Mouse (Mus musculus): Measurements from ENCODE around the gene Klhl3. TPM values are rescaled to one million over a fixed set of nuclear protein-coding genes. Genes with fewer than 3 reads are reported as not detected.

The Klhl3 gene
- total and polyA plus RNA-seq, 3 experiments, result 2.1 to 4.3 (median 2.7) TPM

DNA sequence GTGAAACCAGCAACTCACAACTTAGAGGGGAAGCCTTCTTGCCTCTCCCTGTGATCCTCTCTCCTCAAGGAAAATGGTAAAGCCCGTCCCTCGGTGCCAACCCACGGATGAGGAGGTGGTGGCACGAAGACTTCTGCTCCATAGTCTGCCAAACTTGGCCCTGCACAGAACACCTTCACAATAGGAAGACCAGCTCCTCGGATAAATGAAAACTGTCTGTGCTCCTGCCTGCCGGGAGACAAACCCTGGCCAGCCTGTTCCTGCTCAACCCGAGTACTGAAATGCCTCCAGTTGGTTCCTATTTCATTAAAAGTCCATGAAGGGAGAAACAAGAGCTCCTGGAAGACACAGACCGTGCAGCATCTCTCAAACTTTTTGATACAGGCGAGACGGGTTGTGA is 1.2 kb downstream of the Klhl3 start:
- Histone ChIP-seq H3K9ac (ENCODE audit: low read depth, low read length) (peak overlapping the region; percentile 58; the same call in 1 of the 2 replicates), H3K27ac (peak overlapping the region; percentile 59), H3K36me3 (ENCODE audit: control insufficient read depth, insufficient read depth, low read length) (no peaks in the 10 kb centered on the region), H3K4me1 (ENCODE audit: control insufficient read depth, insufficient read depth, low read length) (peaks cover 6% of the 10 kb centered on the region), H3K27me3 (ENCODE audit: control insufficient read depth, insufficient read depth, low read length) (no peaks in the 10 kb centered on the region), H3K79me2 (replicated peaks; ENCODE audit: control insufficient read depth, insufficient read depth, low read length) (no peaks in the 10 kb centered on the region), H3K4me3 (peak overlapping the region; percentile 50)
- intact Hi-C loops (cut with DNase I), result loop anchor here (2.0 kb wide), 1 partner anchor 45 kb away; no protein-coding TSS in a partner anchor
- DNase-seq, result peak in 1 of 2 experiments; percentile 26
- TF ChIP-seq POLR2A (IDR thresholded peaks at IDR 0.05; ENCODE audit: insufficient read depth, low read depth, low read length) (no peak), CTCF (IDR thresholded peaks at IDR 0.05) (no peak), EP300 (IDR thresholded peaks at IDR 0.05; ENCODE audit: insufficient read depth, low read depth, low read length) (no peak)
- 48% methylated on average over 10 of the region's 10 CpGs for WGBS

DNA sequence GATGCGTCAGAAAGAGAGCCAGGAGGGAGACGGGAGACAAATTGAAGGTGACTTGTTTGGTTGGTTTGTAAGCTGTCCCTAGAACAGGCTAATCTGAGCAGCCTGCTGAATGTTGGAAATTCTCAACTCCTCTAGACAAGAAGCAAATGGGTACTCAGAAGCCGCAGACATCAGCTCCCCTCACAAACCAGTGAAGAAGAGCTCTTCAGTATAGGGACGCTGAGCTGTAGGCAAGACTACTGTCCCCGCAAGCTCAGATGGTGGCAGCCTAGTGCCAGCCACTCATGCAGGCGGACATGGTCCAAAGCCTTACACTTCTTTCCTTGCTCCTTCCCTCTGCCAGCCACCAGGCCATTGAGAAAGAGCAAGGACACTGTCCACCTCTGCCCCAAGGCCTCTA is 2.1 kb downstream of the Klhl3 start:
- no peak overlapping the region for H3K27ac ChIP-seq
- no peak overlapping the region for H3K9ac ChIP-seq (ENCODE audit: low read depth, low read length)
- H3K79me2 ChIP-seq (replicated peaks; ENCODE audit: control insufficient read depth, insufficient read depth, low read length), result no peaks in the 10 kb centered on the region
- peaks cover 6% of the 10 kb centered on the region for H3K4me1 ChIP-seq (ENCODE audit: control insufficient read depth, insufficient read depth, low read length)
- H3K4me3 ChIP-seq, result no peak overlapping the region
- DNase-seq, result no peak
- no peaks in the 10 kb centered on the region for H3K36me3 ChIP-seq (ENCODE audit: control insufficient read depth, insufficient read depth, low read length)
- 91% methylated on average over 6 of the region's 6 CpGs for WGBS
- TF ChIP-seq POLR2A (IDR thresholded peaks at IDR 0.05; ENCODE audit: insufficient read depth, low read depth, low read length), result no peak
- TF ChIP-seq EP300 (IDR thresholded peaks at IDR 0.05; ENCODE audit: insufficient read depth, low read depth, low read length), result no peak
- TF ChIP-seq CTCF (IDR thresholded peaks at IDR 0.05), result no peak
- intact Hi-C loops (cut with DNase I), result no loop called here
- H3K27me3 ChIP-seq (ENCODE audit: control insufficient read depth, insufficient read depth, low read length), result no peaks in the 10 kb centered on the region

DNA sequence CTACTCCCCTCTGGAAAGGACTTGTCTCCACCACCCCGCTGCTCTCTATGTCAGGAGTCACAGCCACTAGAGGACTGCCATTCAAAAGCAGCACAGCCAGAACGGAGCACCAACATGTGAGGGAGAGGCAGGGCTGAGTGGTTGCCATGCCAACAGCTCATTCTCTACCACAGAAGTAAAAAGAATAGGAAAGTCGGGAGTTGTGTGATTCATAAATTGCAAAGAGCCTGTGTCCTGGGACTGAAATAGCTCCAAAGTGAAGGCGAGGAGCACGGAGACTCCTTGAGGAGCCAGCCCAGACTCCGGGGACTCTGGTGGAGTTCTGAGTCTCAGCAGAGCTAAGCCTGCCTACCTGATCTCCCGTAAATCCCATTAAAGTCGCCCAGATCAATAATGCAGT is 22.7 kb downstream of the Klhl3 start:
- 57% methylated on average over 8 of the region's 8 CpGs for WGBS
- no peak for DNase-seq
- no peak overlapping the region for H3K27ac ChIP-seq
- H3K4me3 ChIP-seq, result no peak overlapping the region
- intact Hi-C loops (cut with DNase I), result no loop called here
- TF ChIP-seq POLR2A (IDR thresholded peaks at IDR 0.05; ENCODE audit: insufficient read depth, low read depth, low read length), result no peak
- H3K36me3 ChIP-seq (ENCODE audit: control insufficient read depth, insufficient read depth, low read length), result no peaks in the 10 kb centered on the region
- no peaks in the 10 kb centered on the region for H3K4me1 ChIP-seq (ENCODE audit: control insufficient read depth, insufficient read depth, low read length)
- H3K79me2 ChIP-seq (replicated peaks; ENCODE audit: control insufficient read depth, insufficient read depth, low read length), result no peaks in the 10 kb centered on the region
- H3K27me3 ChIP-seq (ENCODE audit: control insufficient read depth, insufficient read depth, low read length), result no peaks in the 10 kb centered on the region
- no peak overlapping the region for H3K9ac ChIP-seq (ENCODE audit: low read depth, low read length)

DNA sequence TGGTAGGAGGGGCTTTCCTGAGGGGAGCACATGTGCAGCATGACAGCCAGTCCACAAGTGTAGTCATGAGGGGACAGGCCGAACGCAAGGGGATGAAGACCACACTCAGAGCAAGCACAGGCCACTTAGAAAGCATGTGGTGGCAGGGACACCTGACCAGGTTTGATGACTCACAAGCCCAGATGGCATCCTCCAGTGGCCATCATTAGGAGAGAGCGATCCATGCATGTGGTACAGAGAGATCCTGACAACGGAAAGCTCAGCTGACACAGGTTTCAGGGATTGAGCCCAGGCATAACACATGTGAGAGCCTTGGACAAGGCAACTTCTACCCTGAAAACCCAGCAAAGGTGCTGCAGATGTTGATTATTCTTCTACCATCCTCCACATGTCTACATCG is 29.0 kb downstream of the Klhl3 start:
- no peaks in the 10 kb centered on the region for H3K4me1 ChIP-seq (ENCODE audit: control insufficient read depth, insufficient read depth, low read length)
- H3K27me3 ChIP-seq (ENCODE audit: control insufficient read depth, insufficient read depth, low read length), result no peaks in the 10 kb centered on the region
- H3K4me3 ChIP-seq, result no peak overlapping the region
- no peak for DNase-seq
- TF ChIP-seq EP300 (IDR thresholded peaks at IDR 0.05; ENCODE audit: insufficient read depth, low read depth, low read length) (no peak), CTCF (IDR thresholded peaks at IDR 0.05) (no peak), POLR2A (IDR thresholded peaks at IDR 0.05; ENCODE audit: insufficient read depth, low read depth, low read length) (no peak)
- intact Hi-C loops (cut with DNase I), result no loop called here
- no peaks in the 10 kb centered on the region for H3K79me2 ChIP-seq (replicated peaks; ENCODE audit: control insufficient read depth, insufficient read depth, low read length)
- 94% methylated on average over 5 of the region's 5 CpGs for WGBS
- no peaks in the 10 kb centered on the region for H3K36me3 ChIP-seq (ENCODE audit: control insufficient read depth, insufficient read depth, low read length)
- no peak overlapping the region for H3K9ac ChIP-seq (ENCODE audit: low read depth, low read length)
- no peak overlapping the region for H3K27ac ChIP-seq

DNA sequence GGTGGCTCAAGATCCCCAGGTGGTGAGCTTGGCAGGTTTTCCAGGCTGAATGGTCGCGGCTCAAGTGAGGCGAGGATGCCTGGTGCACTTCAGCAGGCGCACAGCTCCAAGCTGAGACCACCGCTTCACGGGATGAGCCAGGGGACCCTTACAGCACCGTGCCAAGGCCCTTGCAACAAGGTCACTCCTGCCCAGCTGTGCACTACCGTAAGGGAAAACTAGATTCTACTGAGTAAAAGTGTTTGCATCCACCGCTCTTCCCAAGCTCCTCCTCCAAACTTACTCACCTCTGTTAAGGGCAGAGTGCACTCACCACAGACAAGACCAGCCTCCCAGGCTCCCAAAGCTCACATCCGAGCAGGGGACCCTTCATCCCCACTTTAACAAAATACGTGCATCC is 29.9 kb downstream of the Klhl3 start:
- no peak overlapping the region for H3K9ac ChIP-seq (ENCODE audit: low read depth, low read length)
- no peak for DNase-seq
- no peaks in the 10 kb centered on the region for H3K27me3 ChIP-seq (ENCODE audit: control insufficient read depth, insufficient read depth, low read length)
- TF ChIP-seq POLR2A (IDR thresholded peaks at IDR 0.05; ENCODE audit: insufficient read depth, low read depth, low read length) (no peak), CTCF (IDR thresholded peaks at IDR 0.05) (no peak), EP300 (IDR thresholded peaks at IDR 0.05; ENCODE audit: insufficient read depth, low read depth, low read length) (no peak)
- no peaks in the 10 kb centered on the region for H3K4me1 ChIP-seq (ENCODE audit: control insufficient read depth, insufficient read depth, low read length)
- H3K4me3 ChIP-seq, result no peak overlapping the region
- WGBS, result 90% methylated on average over 11 of the region's 11 CpGs
- no peak overlapping the region for H3K27ac ChIP-seq
- intact Hi-C loops (cut with DNase I), result no loop called here
- H3K79me2 ChIP-seq (replicated peaks; ENCODE audit: control insufficient read depth, insufficient read depth, low read length), result no peaks in the 10 kb centered on the region
- H3K36me3 ChIP-seq (ENCODE audit: control insufficient read depth, insufficient read depth, low read length), result no peaks in the 10 kb centered on the region

DNA sequence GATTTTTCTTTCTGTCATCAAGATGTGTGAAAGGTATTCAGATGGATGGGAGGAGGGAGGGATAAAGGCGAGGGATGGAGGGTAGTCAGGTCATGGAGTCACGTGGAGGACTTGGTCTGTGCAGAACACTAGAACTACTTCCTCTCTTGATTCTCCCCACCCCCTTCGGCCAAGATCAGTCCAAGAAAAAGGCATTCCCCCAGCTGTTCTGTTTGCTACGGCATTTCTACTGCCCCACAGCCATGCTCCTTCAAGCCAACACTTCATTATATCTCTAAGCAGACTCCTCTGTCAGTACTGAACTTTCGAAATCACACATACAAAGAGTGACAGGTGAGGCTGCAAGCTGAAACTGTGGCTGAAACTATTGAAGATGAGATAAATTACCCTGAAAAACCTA is 30.3 kb downstream of the Klhl3 start:
- H3K9ac ChIP-seq (ENCODE audit: low read depth, low read length), result no peak overlapping the region
- no peak for TF ChIP-seq POLR2A (IDR thresholded peaks at IDR 0.05; ENCODE audit: insufficient read depth, low read depth, low read length)
- no peak for TF ChIP-seq CTCF (IDR thresholded peaks at IDR 0.05)
- no peak for TF ChIP-seq EP300 (IDR thresholded peaks at IDR 0.05; ENCODE audit: insufficient read depth, low read depth, low read length)
- no peak overlapping the region for H3K27ac ChIP-seq
- intact Hi-C loops (cut with DNase I), result no loop called here
- 61% methylated on average over 5 of the region's 5 CpGs for WGBS
- no peaks in the 10 kb centered on the region for H3K79me2 ChIP-seq (replicated peaks; ENCODE audit: control insufficient read depth, insufficient read depth, low read length)
- H3K36me3 ChIP-seq (ENCODE audit: control insufficient read depth, insufficient read depth, low read length), result no peaks in the 10 kb centered on the region
- no peak overlapping the region for H3K4me3 ChIP-seq
- no peaks in the 10 kb centered on the region for H3K4me1 ChIP-seq (ENCODE audit: control insufficient read depth, insufficient read depth, low read length)
- no peak for DNase-seq
- H3K27me3 ChIP-seq (ENCODE audit: control insufficient read depth, insufficient read depth, low read length), result no peaks in the 10 kb centered on the region

All from heart, adult 2 months (tissue).